Mouse (Mus musculus) urinary bladder, postnatal 36 days (tissue): ENCODE data around the gene Ccdc33.

ENCODE experiments used
- DNase-seq, 2 experiments: peaks; one replicate each; pipeline ENCODE4 v3.0.0; 2022; ENCODE audit warnings: low spot score in 2 of 2, mixed read lengths in 1 of 2

Gene Ccdc33

GRCm38 (mm10) chr9:58048621-58049020 lies 70.0 kb downstream of the Ccdc33 start:
- no peak for DNase-seq

GRCm38 (mm10) chr9:58047061-58047460 lies 71.6 kb downstream of the Ccdc33 start:
- DNase-seq, result no peak

- DNase-seq, result no peak
These were observed 73.0 kb downstream of the Ccdc33 start for GRCm38 (mm10) chr9:58045646-58046045.

GRCm38 (mm10) chr9:58044828-58045227 lies 73.8 kb downstream of the Ccdc33 start:
- no peak for DNase-seq

GRCm38 (mm10) chr9:58043496-58044017 lies 75.1 kb downstream of the Ccdc33 start:
- peak in 1 of 2 experiments; percentile 58 for DNase-seq

- peak in 1 of 2 experiments; percentile 40 for DNase-seq
These were observed 76.2 kb downstream of the Ccdc33 start for GRCm38 (mm10) chr9:58042391-58042790.

- no peak for DNase-seq
These were observed 77.6 kb downstream of the Ccdc33 start for GRCm38 (mm10) chr9:58040977-58041376.

GRCm38 (mm10) chr9:58038500-58039168 lies 80.0 kb downstream of the Ccdc33 start:
- DNase-seq, result peak; percentile 56 to 72

- DNase-seq, result no peak
These were observed 81.7 kb downstream of the Ccdc33 start for GRCm38 (mm10) chr9:58036961-58037360.

GRCm38 (mm10) chr9:58035951-58036698 lies 82.5 kb downstream of the Ccdc33 start:
- no peak for DNase-seq

- DNase-seq, result no peak
These were observed 83.1 kb downstream of the Ccdc33 start for GRCm38 (mm10) chr9:58035519-58035918.

- no peak for DNase-seq
These were observed 86.7 kb downstream of the Ccdc33 start for GRCm38 (mm10) chr9:58031895-58032294.

- no peak for DNase-seq
These were observed 89.0 kb downstream of the Ccdc33 start for GRCm38 (mm10) chr9:58029635-58030034.

GRCm38 (mm10) chr9:58028841-58029240 lies 89.8 kb downstream of the Ccdc33 start:
- DNase-seq, result no peak

- DNase-seq, result no peak
These were observed 91.0 kb downstream of the Ccdc33 start for GRCm38 (mm10) chr9:58027426-58028180.

- DNase-seq, result no peak
These were observed 92.6 kb downstream of the Ccdc33 start for GRCm38 (mm10) chr9:58025995-58026394.

GRCm38 (mm10) chr9:58018385-58018784 lies 100.2 kb downstream of the Ccdc33 start:
- DNase-seq, result no peak

GRCm38 (mm10) chr9:58016962-58017361 lies 101.7 kb downstream of the Ccdc33 start:
- no peak for DNase-seq

GRCm38 (mm10) chr9:58015856-58016255 lies 102.8 kb downstream of the Ccdc33 start:
- no peak for DNase-seq

- no peak for DNase-seq
These were observed 104.0 kb downstream of the Ccdc33 start for GRCm38 (mm10) chr9:58014393-58015160.

GRCm38 (mm10) chr9:58012935-58013334 lies 105.7 kb downstream of the Ccdc33 start:
- no peak for DNase-seq
